Mouse (Mus musculus) lung, adult 2 months (tissue): ENCODE measurements at regions not wholly inside any gene's neighbourhood (a gene's known extent, or its start where the extent isn't known, plus 50 kb on each side); places are given as distances from the start of the nearest gene placed in this dataset.

Source experiments
- CTCF ChIP-seq: fragments of 200-500 bp; IDR thresholded peaks from 2 replicates; pipeline ENCODE4 v1.5.1; 2011; ENCODE audit warnings: mild to moderate bottlenecking, low read length, control low read depth; ENCODE audit not compliant: insufficient read depth
- POLR2A ChIP-seq: fragments of 200-500 bp; IDR thresholded peaks from 2 replicates; pipeline ENCODE4 v1.6.1; 2011; ENCODE audit warnings: low read depth, mild to moderate bottlenecking, control low read depth, low read length, borderline replicate concordance; ENCODE audit errors: extremely low read depth

GRCm38 (mm10) chr11:82576019-82576418, 187.3 kb downstream of the Tmem132e start:
- TF ChIP-seq CTCF (no peak), POLR2A (no peak)
